Mouse (Mus musculus): ENCODE results near the gene Rftn1. TPM values are rescaled to one million over a fixed set of nuclear protein-coding genes. Genes with fewer than 3 reads are reported as not detected.

Gene Rftn1
- total and polyA plus RNA-seq, 2 experiments = 2.6 to 3.1 TPM

DNA sequence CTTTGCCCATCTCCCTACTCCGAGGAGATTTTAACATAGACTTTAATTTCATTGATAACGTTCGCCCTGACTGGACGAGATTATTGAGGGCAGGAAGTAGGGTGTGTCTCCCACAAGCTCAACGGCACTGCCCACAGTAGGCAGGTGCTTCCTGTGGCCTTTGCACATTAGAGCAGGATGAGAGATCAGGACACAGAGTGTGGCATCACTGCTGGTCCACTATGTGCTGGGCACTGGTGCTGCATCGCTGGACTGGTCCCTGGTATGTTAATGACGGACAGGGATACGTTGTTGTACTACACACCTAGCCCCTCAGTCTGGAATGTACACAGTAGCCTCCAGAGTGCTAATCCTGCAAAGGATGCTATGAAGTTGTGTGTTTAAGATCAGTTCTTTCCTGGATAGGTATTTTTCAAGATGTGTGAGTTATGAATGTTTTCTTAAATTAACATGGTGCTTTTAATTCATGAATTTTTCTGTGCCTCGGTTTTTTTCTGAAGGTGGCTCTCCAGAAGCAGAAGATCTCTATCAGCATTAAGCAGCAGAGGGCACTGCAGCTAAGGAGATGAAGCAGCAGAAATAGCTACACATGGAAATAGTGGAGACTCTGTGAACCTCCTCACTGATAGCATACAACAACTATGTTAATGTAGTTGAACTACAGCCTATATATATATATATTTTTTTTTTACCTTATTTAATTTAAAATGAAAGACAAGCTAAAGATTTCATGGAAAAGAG lies 221.8 kb downstream of the Rftn1 start:
- DNase-seq (ENCODE audit: extremely low read depth, low read depth, low spot score) = no peak
- no peak for TF ChIP-seq POLR2A (IDR thresholded peaks at IDR 0.05; ENCODE audit: extremely low read depth, insufficient read depth, low read length)
- no peak for TF ChIP-seq CTCF (IDR thresholded peaks at IDR 0.05; ENCODE audit: low read depth, low read length)
- Histone ChIP-seq H3K9ac (ENCODE audit: low read depth, low read length) (no peak overlapping the region), H3K27ac (replicated peaks; ENCODE audit: insufficient read depth, low read depth, low read length) (no peak overlapping the region), H3K4me1 (ENCODE audit: control insufficient read depth, insufficient read depth, low read length) (no peaks in the 10 kb centered on the region), H3K36me3 (ENCODE audit: control insufficient read depth, insufficient read depth, low read length) (no peaks in the 10 kb centered on the region), H3K79me2 (ENCODE audit: control insufficient read depth, insufficient read depth, low read length) (no peaks in the 10 kb centered on the region), H3K4me3 (ENCODE audit: insufficient read depth, low read depth, low read length) (no peak overlapping the region), H3K27me3 (ENCODE audit: control insufficient read depth, insufficient read depth, low read length) (no peaks in the 10 kb centered on the region)
- WGBS = 52% methylated on average over 9 of the region's 9 CpGs

GRCm38 (mm10) chr17:49965846-49966762 lies 224.4 kb downstream of the Rftn1 start:
- TF ChIP-seq CTCF (IDR thresholded peaks at IDR 0.05; ENCODE audit: low read depth, low read length) (no peak), POLR2A (IDR thresholded peaks at IDR 0.05; ENCODE audit: extremely low read depth, insufficient read depth, low read length) (no peak)
- Histone ChIP-seq H3K27ac (replicated peaks; ENCODE audit: insufficient read depth, low read depth, low read length) (no peak overlapping the region), H3K9ac (ENCODE audit: low read depth, low read length) (no peak overlapping the region), H3K4me1 (ENCODE audit: control insufficient read depth, insufficient read depth, low read length) (no peaks in the 10 kb centered on the region), H3K27me3 (ENCODE audit: control insufficient read depth, insufficient read depth, low read length) (no peaks in the 10 kb centered on the region), H3K36me3 (ENCODE audit: control insufficient read depth, insufficient read depth, low read length) (no peaks in the 10 kb centered on the region), H3K79me2 (ENCODE audit: control insufficient read depth, insufficient read depth, low read length) (no peaks in the 10 kb centered on the region), H3K4me3 (ENCODE audit: insufficient read depth, low read depth, low read length) (no peak overlapping the region)
- no peak for DNase-seq (ENCODE audit: extremely low read depth, low read depth, low spot score)
- WGBS = 84% methylated on average over 17 of the region's 17 CpGs

DNA sequence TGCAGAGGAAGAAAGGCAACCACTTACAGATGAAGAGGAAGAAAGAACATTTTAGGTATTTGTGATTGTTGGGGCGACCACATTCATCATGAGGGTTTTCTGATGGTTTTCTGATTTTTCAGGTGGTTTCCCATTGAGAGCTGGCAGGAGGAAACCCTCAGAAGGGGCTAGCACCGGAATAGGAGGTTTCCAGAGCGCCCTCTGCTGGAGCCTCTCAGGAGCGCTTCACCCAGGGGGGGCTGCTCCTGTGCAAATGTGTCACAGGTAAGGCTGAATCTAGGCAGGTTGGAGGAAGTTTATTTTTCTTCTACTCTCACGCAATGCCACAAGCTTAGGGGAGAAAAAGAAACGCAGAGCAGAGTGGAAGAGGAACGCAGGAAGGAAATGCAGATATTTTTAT lies 225.4 kb downstream of the Rftn1 start:
- H3K4me1 ChIP-seq (ENCODE audit: control insufficient read depth, insufficient read depth, low read length) = no peaks in the 10 kb centered on the region
- WGBS = 76% methylated on average over 7 of the region's 7 CpGs
- TF ChIP-seq CTCF (IDR thresholded peaks at IDR 0.05; ENCODE audit: low read depth, low read length) (peak; percentile 24; the same call in 1 of the 2 replicates), POLR2A (IDR thresholded peaks at IDR 0.05; ENCODE audit: extremely low read depth, insufficient read depth, low read length) (no peak)
- DNase-seq (ENCODE audit: extremely low read depth, low read depth, low spot score) = no peak
- no peaks in the 10 kb centered on the region for H3K79me2 ChIP-seq (ENCODE audit: control insufficient read depth, insufficient read depth, low read length)
- no peak overlapping the region for H3K9ac ChIP-seq (ENCODE audit: low read depth, low read length)
- H3K36me3 ChIP-seq (ENCODE audit: control insufficient read depth, insufficient read depth, low read length) = no peaks in the 10 kb centered on the region
- H3K27ac ChIP-seq (replicated peaks; ENCODE audit: insufficient read depth, low read depth, low read length) = no peak overlapping the region
- H3K4me3 ChIP-seq (ENCODE audit: insufficient read depth, low read depth, low read length) = no peak overlapping the region
- H3K27me3 ChIP-seq (ENCODE audit: control insufficient read depth, insufficient read depth, low read length) = no peaks in the 10 kb centered on the region

DNA sequence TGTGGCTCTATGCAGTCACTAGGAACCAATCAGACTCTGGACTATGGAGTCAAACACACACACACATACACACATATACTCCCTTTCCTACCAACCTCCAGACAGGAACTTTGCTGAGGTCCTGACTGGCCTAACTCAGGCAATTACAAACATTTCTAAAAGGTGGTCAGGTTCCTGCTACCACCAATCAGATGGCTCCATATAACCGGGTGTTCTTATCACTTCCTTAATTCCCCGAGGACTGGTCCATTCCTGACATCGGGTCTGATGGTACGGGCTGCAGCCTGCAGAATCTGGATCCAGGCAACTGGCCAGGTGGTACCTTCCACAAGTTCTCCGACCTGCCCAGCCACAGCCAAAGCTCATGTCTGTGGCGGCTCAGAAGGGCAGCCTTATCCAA lies 226.0 kb downstream of the Rftn1 start:
- no peak for TF ChIP-seq POLR2A (IDR thresholded peaks at IDR 0.05; ENCODE audit: extremely low read depth, insufficient read depth, low read length)
- TF ChIP-seq CTCF (IDR thresholded peaks at IDR 0.05; ENCODE audit: low read depth, low read length) = no peak
- no peak overlapping the region for H3K4me3 ChIP-seq (ENCODE audit: insufficient read depth, low read depth, low read length)
- no peak overlapping the region for H3K27ac ChIP-seq (replicated peaks; ENCODE audit: insufficient read depth, low read depth, low read length)
- H3K9ac ChIP-seq (ENCODE audit: low read depth, low read length) = no peak overlapping the region
- WGBS = 91% methylated on average over 6 of the region's 6 CpGs
- no peaks in the 10 kb centered on the region for H3K36me3 ChIP-seq (ENCODE audit: control insufficient read depth, insufficient read depth, low read length)
- H3K79me2 ChIP-seq (ENCODE audit: control insufficient read depth, insufficient read depth, low read length) = no peaks in the 10 kb centered on the region
- DNase-seq (ENCODE audit: extremely low read depth, low read depth, low spot score) = no peak
- H3K4me1 ChIP-seq (ENCODE audit: control insufficient read depth, insufficient read depth, low read length) = no peaks in the 10 kb centered on the region
- no peaks in the 10 kb centered on the region for H3K27me3 ChIP-seq (ENCODE audit: control insufficient read depth, insufficient read depth, low read length)

GRCm38 (mm10) chr17:49959021-49959420 lies 231.5 kb downstream of the Rftn1 start:
- Histone ChIP-seq H3K27ac (replicated peaks; ENCODE audit: insufficient read depth, low read depth, low read length) (no peak overlapping the region), H3K9ac (ENCODE audit: low read depth, low read length) (no peak overlapping the region), H3K79me2 (ENCODE audit: control insufficient read depth, insufficient read depth, low read length) (no peaks in the 10 kb centered on the region), H3K4me3 (ENCODE audit: insufficient read depth, low read depth, low read length) (no peak overlapping the region), H3K36me3 (ENCODE audit: control insufficient read depth, insufficient read depth, low read length) (no peaks in the 10 kb centered on the region), H3K4me1 (ENCODE audit: control insufficient read depth, insufficient read depth, low read length) (no peaks in the 10 kb centered on the region), H3K27me3 (ENCODE audit: control insufficient read depth, insufficient read depth, low read length) (no peaks in the 10 kb centered on the region)
- DNase-seq (ENCODE audit: extremely low read depth, low read depth, low spot score) = no peak
- TF ChIP-seq POLR2A (IDR thresholded peaks at IDR 0.05; ENCODE audit: extremely low read depth, insufficient read depth, low read length) (no peak), CTCF (IDR thresholded peaks at IDR 0.05; ENCODE audit: low read depth, low read length) (no peak)
